Mouse (Mus musculus) intestine, postnatal 0 days (tissue): Measurements from ENCODE around the gene L3hypdh. TPM values are rescaled to one million over a fixed set of nuclear protein-coding genes. Genes with fewer than 3 reads are reported as not detected.
A peak's percentile ranks its signal among the peaks of the same experiment; 100 is the strongest.

Experiments used
- ATAC-seq: fragments of 200-750 bp; cut with Nextera tagmentation; 2 replicates; pipeline ENCODE4 v1.8.0; 2017; ENCODE audit warnings: mild to moderate bottlenecking, moderate TSS enrichment, moderate library complexity
- H3K27ac ChIP-seq: fragments of 300-500 bp; sonication (generic); 2 replicates; pipeline ENCODE4 v1.5.1; 2014; ENCODE audit warnings: mild to moderate bottlenecking, low read depth, low read length, moderate library complexity
- H3K27me3 ChIP-seq: fragments of 300-500 bp; sonication (generic); replicated peaks from 2 replicates; pipeline ENCODE4 v1.6.1; 2014; ENCODE audit warnings: low read length, mixed read lengths; ENCODE audit not compliant: control insufficient read depth, insufficient read depth
- H3K36me3 ChIP-seq: fragments of 300-500 bp; sonication (generic); 2 replicates; pipeline ENCODE4 v1.6.1; 2014; ENCODE audit warnings: mild to moderate bottlenecking, moderate library complexity; ENCODE audit not compliant: control insufficient read depth, insufficient read depth
- H3K4me1 ChIP-seq: fragments of 300-500 bp; sonication (generic); replicated peaks from 2 replicates; pipeline ENCODE4 v1.6.1; 2014; ENCODE audit warnings: antibody characterized with exemption, low read length, mixed read lengths; ENCODE audit not compliant: control insufficient read depth, insufficient read depth
- H3K4me2 ChIP-seq: fragments of 300-500 bp; sonication (generic); replicated peaks from 2 replicates; pipeline ENCODE4 v1.6.1; 2014; ENCODE audit warnings: low read depth, mild to moderate bottlenecking, moderate library complexity
- H3K4me3 ChIP-seq: fragments of 300-500 bp; sonication (generic); 2 replicates; pipeline ENCODE4 v1.5.1; 2014; ENCODE audit warnings: low read depth, low read length
- H3K9ac ChIP-seq: fragments of 300-500 bp; sonication (generic); 2 replicates; pipeline ENCODE4 v1.6.1; 2014; ENCODE audit warnings: mild to moderate bottlenecking, low read depth, low read length
- H3K9me3 ChIP-seq: fragments of 300-500 bp; sonication (generic); 2 replicates; pipeline ENCODE4 v1.6.1; 2016; ENCODE audit warnings: mixed run types; ENCODE audit not compliant: control insufficient read depth
- CTCF ChIP-seq: sonication (generic); IDR thresholded peaks from 2 replicates; pipeline ENCODE4 v1.5.1; 2016; ENCODE audit warnings: low read depth, mild to moderate bottlenecking, control low read depth, antibody characterized with exemption, moderate library complexity
- WGBS: fragments of 180-500 bp; shearing (Covaris S2); extraction: QIAGEN DNeasy Blood & Tissue Kit; methylation state at CpG from one replicate; pipeline ENCODE4 v1.1.7; 2014; 5-methylcytosine and 5-hydroxymethylcytosine counted together
- polyA plus RNA-seq: library from polyadenylated mRNA; unstranded; fragments of >200 nt; fragmentation: Nextera tagmentation; extraction: Ambion mirVana; gene quantifications from 2 replicates; pipeline ENCODE4 v1.2.1, GENCODE M21; 2015

Gene L3hypdh
- polyA plus RNA-seq, 1 experiment from 2014 or later: 10.9 TPM

DNA sequence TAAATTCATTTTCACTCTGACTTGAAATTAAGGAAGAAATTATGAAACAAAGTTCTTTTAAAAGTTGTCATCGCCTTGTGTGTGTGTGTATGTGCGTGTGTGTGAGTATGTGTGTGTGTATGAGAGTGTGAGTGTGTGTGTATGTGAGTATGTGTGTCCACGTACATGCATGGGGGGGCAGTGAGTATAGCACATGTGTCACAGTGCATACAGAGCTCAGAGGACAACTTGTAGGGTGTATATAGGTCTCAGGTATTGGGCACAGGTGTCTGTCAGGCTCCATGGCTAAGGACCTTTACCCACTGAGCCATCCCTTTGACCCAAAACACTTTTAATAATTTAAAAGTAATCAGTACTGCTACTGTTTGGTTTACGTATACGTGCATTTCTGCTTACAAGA, 18.8 kb upstream of the L3hypdh start:
- Histone ChIP-seq H3K4me3 (no peak overlapping the region), H3K27me3 (no peaks in the 10 kb centered on the region), H3K9ac (no peak overlapping the region), H3K4me1 (no peaks in the 10 kb centered on the region), H3K36me3 (peaks cover 14% of the 10 kb centered on the region), H3K4me2 (no peak overlapping the region), H3K27ac (no peak overlapping the region), H3K9me3 (no peaks in the 10 kb centered on the region)
- 77% methylated on average over 5 of the region's 5 CpGs for WGBS
- TF ChIP-seq CTCF: no peak
- ATAC-seq: no peak

GRCm38 (mm10) chr12:72102776-72103175, 17.5 kb upstream of the L3hypdh start:
- ATAC-seq: no peak
- no peaks in the 10 kb centered on the region for H3K27me3 ChIP-seq
- H3K36me3 ChIP-seq: peaks cover 20% of the 10 kb centered on the region
- H3K27ac ChIP-seq: no peak overlapping the region
- no peaks in the 10 kb centered on the region for H3K9me3 ChIP-seq
- H3K4me1 ChIP-seq: no peaks in the 10 kb centered on the region
- no peak overlapping the region for H3K9ac ChIP-seq
- TF ChIP-seq CTCF: no peak
- no peak overlapping the region for H3K4me2 ChIP-seq
- WGBS: 76% methylated on average over 6 of the region's 6 CpGs
- no peak overlapping the region for H3K4me3 ChIP-seq

DNA sequence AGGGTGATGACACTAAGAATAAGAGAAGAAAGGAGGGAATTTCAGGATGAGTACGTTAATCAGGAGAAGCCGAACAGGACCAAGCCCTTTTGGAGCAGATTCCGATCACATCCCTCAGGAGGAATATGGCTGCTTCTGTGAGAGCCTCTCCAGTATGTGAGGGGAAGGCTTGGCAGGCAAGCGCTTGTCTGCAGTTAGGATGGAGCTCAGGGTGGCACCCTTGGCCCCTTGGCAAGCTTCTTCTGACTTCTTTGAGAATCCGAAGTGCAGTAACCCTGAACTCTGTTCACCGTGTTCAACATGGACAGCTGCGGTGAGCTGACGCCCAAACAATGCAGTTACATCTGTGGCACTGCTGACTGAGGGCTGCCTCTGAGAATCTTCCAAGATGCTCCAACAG, 11.7 kb upstream of the L3hypdh start:
- no peak for ATAC-seq
- peaks cover 73% of the 10 kb centered on the region for H3K36me3 ChIP-seq

GRCm38 (mm10) chr12:72089802-72090201, 4.6 kb upstream of the L3hypdh start:
- Histone ChIP-seq H3K36me3 (peaks cover 44% of the 10 kb centered on the region), H3K27ac (no peak overlapping the region), H3K27me3 (no peaks in the 10 kb centered on the region), H3K9me3 (no peaks in the 10 kb centered on the region), H3K9ac (no peak overlapping the region), H3K4me1 (0 out of 2 replicates have a peak, but pooled peaks cover 4% of the 10 kb centered on the region), H3K4me3 (no peak overlapping the region), H3K4me2 (no peak overlapping the region)
- TF ChIP-seq CTCF: no peak
- no peak for ATAC-seq
- WGBS: 75% methylated on average over 4 of the region's 4 CpGs

More for the DNA sequence above, 11.7 kb upstream of the L3hypdh start:
- Histone ChIP-seq H3K4me3 (no peak overlapping the region), H3K27ac (no peak overlapping the region), H3K9ac (no peak overlapping the region), H3K4me1 (no peaks in the 10 kb centered on the region), H3K27me3 (no peaks in the 10 kb centered on the region), H3K9me3 (no peaks in the 10 kb centered on the region), H3K4me2 (no peak overlapping the region)
- no peak for TF ChIP-seq CTCF
- WGBS: 96% methylated on average over 8 of the region's 8 CpGs

- Histone ChIP-seq H3K9ac (peak overlapping the region; percentile 74), H3K4me1 (0 out of 2 replicates have a peak, but pooled peaks cover 4% of the 10 kb centered on the region), H3K9me3 (no peaks in the 10 kb centered on the region), H3K27me3 (no peaks in the 10 kb centered on the region), H3K27ac (peak overlapping the region; percentile 94), H3K36me3 (peaks cover 11% of the 10 kb centered on the region; the same call in 1 of the 2 replicates), H3K4me3 (peak overlapping the region; percentile 76), H3K4me2 (peak overlapping the region; percentile 74)
- under 1% methylated on average over 18 of the region's 18 CpGs for WGBS
- no peak; the same call in 1 of the 2 replicates for TF ChIP-seq CTCF
- peak; percentile 15 for ATAC-seq
Measured at GRCm38 (mm10) chr12:72086166-72086825, 1.1 kb upstream of the L3hypdh start.

DNA sequence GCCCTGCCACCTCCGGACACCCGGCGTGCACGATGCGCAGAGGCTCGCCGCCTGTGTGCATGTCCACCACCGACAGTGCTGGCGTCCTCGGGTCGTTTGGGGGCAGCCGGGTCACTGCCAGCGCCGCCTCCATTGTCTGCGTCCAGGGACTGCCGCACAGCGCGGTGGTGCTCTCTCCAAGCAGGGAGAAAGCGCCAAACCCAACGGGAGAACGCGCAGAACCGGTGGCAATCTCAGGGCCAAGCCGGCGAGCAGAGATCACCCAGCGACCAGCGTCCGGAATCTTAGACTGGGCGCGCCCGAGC, 263 bp downstream of the L3hypdh start:
- Histone ChIP-seq H3K4me1 (0 out of 2 replicates have a peak, but pooled peaks cover 4% of the 10 kb centered on the region), H3K27me3 (no peaks in the 10 kb centered on the region), H3K36me3 (0 out of 2 replicates have a peak, but pooled peaks cover 3% of the 10 kb centered on the region), H3K4me2 (peak overlapping the region; percentile 92), H3K9ac (peak overlapping the region; percentile 72), H3K27ac (peak overlapping the region; percentile 94), H3K9me3 (no peaks in the 10 kb centered on the region), H3K4me3 (peak overlapping the region; percentile 76)
- peak; percentile 8; the same call in 1 of the 2 replicates for TF ChIP-seq CTCF
- ATAC-seq: no peak; the same call in 1 of the 2 replicates
- WGBS: under 1% methylated on average over 31 of the region's 31 CpGs
